Mouse (Mus musculus): ENCODE results near the gene Aqp7. TPM values are rescaled to one million over a fixed set of nuclear protein-coding genes. Genes with fewer than 3 reads are reported as not detected.

Aqp7 gene
- polyA plus RNA-seq, 1 experiment, result 5.3 TPM

DNA sequence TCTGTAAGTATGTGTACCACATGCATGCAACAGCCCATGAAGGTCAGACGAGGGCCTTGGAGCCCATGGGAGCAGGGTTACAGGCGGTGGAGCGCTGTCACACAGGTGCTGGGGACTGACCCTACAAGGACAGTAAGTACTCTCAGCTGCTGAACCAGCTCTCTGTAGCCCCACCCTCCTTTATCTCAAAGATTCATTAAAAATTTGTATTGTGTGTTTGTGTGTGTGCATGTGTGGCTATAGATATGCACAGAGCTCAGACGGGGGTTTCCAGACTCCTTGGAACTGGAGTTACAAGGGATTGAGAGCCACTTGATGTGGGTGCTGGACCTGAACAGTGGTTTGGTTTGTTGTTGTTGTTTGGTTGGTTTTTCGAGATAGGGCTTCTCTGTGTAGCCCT lies 33.8 kb upstream of the Aqp7 start:
- TF ChIP-seq CTCF (IDR thresholded peaks at IDR 0.05; ENCODE audit: borderline replicate concordance, control insufficient read depth, extremely low read depth, insufficient read depth, low read length, poor library complexity) (no peak), POLR2A (IDR thresholded peaks at IDR 0.05; ENCODE audit: control insufficient read depth, extremely low read depth, insufficient read depth, low read length, poor library complexity) (no peak)
- 86% methylated on average over 5 of the region's 5 CpGs for WGBS
- H3K27me3 ChIP-seq (ENCODE audit: control insufficient read depth, insufficient read depth, low read length), result no peaks in the 10 kb centered on the region
- DNase-seq, result no peak
- no peak overlapping the region for H3K27ac ChIP-seq (ENCODE audit: control insufficient read depth, insufficient read depth, low read length)
- H3K4me3 ChIP-seq (ENCODE audit: control insufficient read depth, insufficient read depth, low read length), result no peak overlapping the region
- no peaks in the 10 kb centered on the region for H3K4me1 ChIP-seq (replicated peaks; ENCODE audit: control insufficient read depth, insufficient read depth, low read length)
- no peaks in the 10 kb centered on the region for H3K36me3 ChIP-seq (ENCODE audit: control insufficient read depth, insufficient read depth, low read length)

DNA sequence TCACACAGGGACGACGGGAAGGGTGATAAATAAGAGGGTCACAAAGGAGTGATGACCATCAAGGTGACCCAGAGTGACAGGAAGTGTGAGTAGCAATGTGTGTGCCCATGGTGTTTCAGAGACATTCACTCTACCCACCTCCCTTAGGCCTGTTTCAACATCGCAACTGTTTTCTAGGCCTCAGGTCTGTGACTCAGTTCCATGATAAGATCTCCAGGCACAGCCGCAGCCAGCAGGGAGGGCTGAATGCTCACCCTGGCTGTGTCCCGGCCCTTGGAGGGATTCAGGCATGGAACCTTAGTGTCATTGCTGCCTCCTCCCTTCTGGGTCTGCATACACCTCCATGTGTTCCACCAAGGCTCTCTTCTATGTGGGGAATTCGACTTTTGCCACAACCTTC lies 30.8 kb upstream of the Aqp7 start:
- Histone ChIP-seq H3K36me3 (ENCODE audit: control insufficient read depth, insufficient read depth, low read length) (no peaks in the 10 kb centered on the region), H3K27me3 (ENCODE audit: control insufficient read depth, insufficient read depth, low read length) (no peaks in the 10 kb centered on the region), H3K4me3 (ENCODE audit: control insufficient read depth, insufficient read depth, low read length) (no peak overlapping the region), H3K4me1 (replicated peaks; ENCODE audit: control insufficient read depth, insufficient read depth, low read length) (no peaks in the 10 kb centered on the region), H3K27ac (ENCODE audit: control insufficient read depth, insufficient read depth, low read length) (no peak overlapping the region)
- WGBS, result 86% methylated on average over 6 of the region's 6 CpGs
- DNase-seq, result no peak
- no peak for TF ChIP-seq POLR2A (IDR thresholded peaks at IDR 0.05; ENCODE audit: control insufficient read depth, extremely low read depth, insufficient read depth, low read length, poor library complexity)

DNA sequence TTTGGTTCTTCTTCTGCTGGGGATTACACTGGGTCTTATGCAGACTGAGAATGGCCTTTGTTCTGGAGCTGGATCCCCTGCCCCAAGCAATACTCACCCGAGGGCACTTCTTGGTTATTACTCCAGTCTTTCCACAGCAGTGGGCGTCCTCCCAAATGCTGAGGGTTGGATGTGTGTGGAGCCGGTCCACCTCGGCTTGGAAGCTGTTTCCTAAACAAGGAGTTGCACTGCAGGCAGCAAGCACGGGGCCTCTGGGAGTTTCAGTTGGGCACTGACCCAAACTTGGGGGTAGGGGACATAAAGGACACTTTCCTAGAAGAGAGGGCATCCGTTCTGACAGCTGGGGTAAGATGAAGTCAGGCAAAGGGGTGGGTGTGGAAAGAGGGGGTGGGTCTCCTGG lies 26.5 kb upstream of the Aqp7 start:
- Histone ChIP-seq H3K36me3 (ENCODE audit: control insufficient read depth, insufficient read depth, low read length) (no peaks in the 10 kb centered on the region), H3K27me3 (ENCODE audit: control insufficient read depth, insufficient read depth, low read length) (no peaks in the 10 kb centered on the region), H3K4me1 (replicated peaks; ENCODE audit: control insufficient read depth, insufficient read depth, low read length) (no peaks in the 10 kb centered on the region), H3K27ac (ENCODE audit: control insufficient read depth, insufficient read depth, low read length) (no peak overlapping the region), H3K4me3 (ENCODE audit: control insufficient read depth, insufficient read depth, low read length) (no peak overlapping the region)
- DNase-seq, result no peak
- TF ChIP-seq CTCF (IDR thresholded peaks at IDR 0.05; ENCODE audit: borderline replicate concordance, control insufficient read depth, extremely low read depth, insufficient read depth, low read length, poor library complexity) (no peak), POLR2A (IDR thresholded peaks at IDR 0.05; ENCODE audit: control insufficient read depth, extremely low read depth, insufficient read depth, low read length, poor library complexity) (no peak)
- 88% methylated on average over 6 of the region's 6 CpGs for WGBS

DNA sequence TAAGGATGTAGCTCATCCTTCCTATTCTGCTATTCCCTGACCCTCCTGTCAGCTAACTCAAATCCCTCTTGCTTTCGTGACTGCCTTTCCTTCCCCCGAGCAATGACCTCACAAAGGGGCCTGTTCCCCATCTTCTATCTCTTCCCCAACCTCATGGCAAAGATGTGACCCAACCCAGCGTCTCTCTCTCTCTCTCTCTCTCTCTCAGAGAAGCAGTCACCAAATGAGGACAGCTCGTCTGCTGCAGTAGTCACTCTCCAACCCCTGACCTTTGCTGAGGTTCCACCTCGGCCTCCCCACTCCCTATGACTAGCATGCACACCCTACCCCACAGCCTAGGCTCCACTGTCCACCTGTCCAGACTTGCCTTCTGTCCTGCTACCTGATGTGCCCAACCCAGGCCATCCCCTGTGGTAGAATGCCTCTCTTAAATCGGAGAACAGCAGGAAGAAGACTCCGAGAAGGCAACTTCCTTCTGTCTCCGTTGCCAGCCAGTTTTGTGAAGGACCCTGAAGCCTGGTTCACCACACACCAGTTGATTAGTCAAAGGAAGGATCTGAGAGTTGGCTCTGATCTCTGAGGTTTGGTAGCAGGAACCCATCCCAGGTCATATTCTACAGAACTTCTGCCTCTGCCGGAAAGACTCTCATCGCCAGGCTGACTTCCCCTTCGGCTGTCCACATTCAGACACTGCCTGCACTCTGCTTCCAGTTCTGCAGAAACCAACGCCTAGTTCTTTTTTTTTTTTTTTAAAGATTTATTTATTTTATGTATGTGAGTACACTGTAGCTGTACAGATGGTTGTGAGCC lies 25.3 kb upstream of the Aqp7 start:
- no peaks in the 10 kb centered on the region for H3K27me3 ChIP-seq (ENCODE audit: control insufficient read depth, insufficient read depth, low read length)
- no peak overlapping the region for H3K4me3 ChIP-seq (ENCODE audit: control insufficient read depth, insufficient read depth, low read length)
- no peaks in the 10 kb centered on the region for H3K4me1 ChIP-seq (replicated peaks; ENCODE audit: control insufficient read depth, insufficient read depth, low read length)
- 24% methylated on average over 12 of the region's 12 CpGs for WGBS
- no peak overlapping the region for H3K27ac ChIP-seq (ENCODE audit: control insufficient read depth, insufficient read depth, low read length)
- no peak for DNase-seq
- TF ChIP-seq POLR2A (IDR thresholded peaks at IDR 0.05; ENCODE audit: control insufficient read depth, extremely low read depth, insufficient read depth, low read length, poor library complexity), result no peak
- no peak for TF ChIP-seq CTCF (IDR thresholded peaks at IDR 0.05; ENCODE audit: borderline replicate concordance, control insufficient read depth, extremely low read depth, insufficient read depth, low read length, poor library complexity)
- no peaks in the 10 kb centered on the region for H3K36me3 ChIP-seq (ENCODE audit: control insufficient read depth, insufficient read depth, low read length)

DNA sequence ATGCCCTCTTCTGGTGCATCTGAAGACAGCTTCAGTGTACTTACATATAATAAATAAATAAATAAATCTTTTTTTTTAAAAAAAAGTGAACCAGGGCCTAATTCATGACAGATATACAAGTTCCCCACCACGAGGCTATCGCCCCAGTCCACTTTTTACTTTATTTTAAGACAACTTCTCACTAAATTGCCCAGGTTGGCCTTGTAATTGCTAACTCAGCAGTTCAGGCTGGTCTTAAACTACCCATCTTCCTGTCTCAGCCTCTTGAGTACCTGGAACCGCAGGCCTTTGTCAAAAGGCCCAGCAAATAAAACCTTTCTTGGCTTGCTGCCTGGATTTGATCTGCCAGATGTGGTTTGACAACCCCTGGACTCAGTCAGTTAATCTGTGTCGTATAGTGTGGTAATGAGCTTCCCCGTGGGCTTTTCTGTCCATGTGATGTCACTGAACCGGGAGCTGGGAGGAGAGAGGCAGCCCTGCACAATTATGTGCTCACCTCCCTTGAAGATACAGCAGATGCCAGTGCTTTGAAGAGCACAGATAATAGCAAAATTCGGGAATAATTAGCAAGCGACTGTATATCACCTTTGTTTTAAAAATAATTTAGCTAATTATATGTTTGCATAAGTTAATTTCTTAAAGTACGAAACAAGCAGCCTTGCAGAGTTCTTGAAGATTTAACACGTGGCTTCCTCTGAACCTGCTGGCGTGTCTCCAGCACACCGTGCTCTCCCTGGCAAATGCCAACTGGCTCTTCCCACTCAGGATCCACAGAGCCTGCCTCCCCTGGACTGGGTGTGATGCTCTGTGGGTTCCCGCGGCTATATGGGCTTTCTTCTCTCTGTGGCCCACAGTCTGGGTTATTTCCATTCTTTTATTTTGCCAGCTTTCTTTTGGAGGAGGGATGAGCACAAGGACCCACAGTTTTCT lies 23.8 kb upstream of the Aqp7 start:
- TF ChIP-seq CTCF (IDR thresholded peaks at IDR 0.05; ENCODE audit: borderline replicate concordance, control insufficient read depth, extremely low read depth, insufficient read depth, low read length, poor library complexity) (no peak), POLR2A (IDR thresholded peaks at IDR 0.05; ENCODE audit: control insufficient read depth, extremely low read depth, insufficient read depth, low read length, poor library complexity) (no peak)
- WGBS, result 83% methylated on average over 14 of the region's 14 CpGs
- no peak for DNase-seq

DNA sequence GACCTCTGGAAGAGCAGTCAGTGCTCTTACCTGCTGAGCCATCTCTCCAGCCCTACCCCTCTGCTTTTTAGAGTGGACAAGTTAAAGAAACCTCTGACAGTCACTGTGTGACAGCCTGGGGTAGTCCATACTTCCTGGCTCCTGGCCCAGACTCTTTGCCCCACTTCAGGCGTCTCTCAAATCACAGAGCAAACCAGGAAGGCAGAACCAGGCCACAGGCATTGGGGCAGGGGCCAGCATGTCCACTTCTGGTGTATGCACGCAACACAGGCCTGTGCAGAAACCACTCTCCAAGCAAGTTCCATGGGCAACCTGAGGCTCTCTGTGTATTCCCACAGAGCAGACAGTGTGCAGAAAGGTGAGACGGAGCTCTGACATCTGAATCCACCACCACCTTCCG lies 17.3 kb upstream of the Aqp7 start:
- H3K4me1 ChIP-seq (replicated peaks; ENCODE audit: control insufficient read depth, insufficient read depth, low read length), result peaks cover 5% of the 10 kb centered on the region
- no peak for DNase-seq
- no peaks in the 10 kb centered on the region for H3K36me3 ChIP-seq (ENCODE audit: control insufficient read depth, insufficient read depth, low read length)
- H3K4me3 ChIP-seq (ENCODE audit: control insufficient read depth, insufficient read depth, low read length), result no peak overlapping the region
- no peak overlapping the region for H3K27ac ChIP-seq (ENCODE audit: control insufficient read depth, insufficient read depth, low read length)
- 93% methylated on average over 4 of the region's 4 CpGs for WGBS
- H3K27me3 ChIP-seq (ENCODE audit: control insufficient read depth, insufficient read depth, low read length), result no peaks in the 10 kb centered on the region
- TF ChIP-seq POLR2A (IDR thresholded peaks at IDR 0.05; ENCODE audit: control insufficient read depth, extremely low read depth, insufficient read depth, low read length, poor library complexity) (no peak), CTCF (IDR thresholded peaks at IDR 0.05; ENCODE audit: borderline replicate concordance, control insufficient read depth, extremely low read depth, insufficient read depth, low read length, poor library complexity) (no peak)

More for the DNA sequence above, 23.8 kb upstream of the Aqp7 start:
- Histone ChIP-seq H3K4me3 (ENCODE audit: control insufficient read depth, insufficient read depth, low read length) (no peak overlapping the region), H3K4me1 (replicated peaks; ENCODE audit: control insufficient read depth, insufficient read depth, low read length) (no peaks in the 10 kb centered on the region), H3K27me3 (ENCODE audit: control insufficient read depth, insufficient read depth, low read length) (no peaks in the 10 kb centered on the region), H3K27ac (ENCODE audit: control insufficient read depth, insufficient read depth, low read length) (no peak overlapping the region), H3K36me3 (ENCODE audit: control insufficient read depth, insufficient read depth, low read length) (no peaks in the 10 kb centered on the region)

Measured in thymus, adult 2 months (tissue).